Mouse (Mus musculus): ENCODE measurements around the gene Dner.

Gene Dner

DNA sequence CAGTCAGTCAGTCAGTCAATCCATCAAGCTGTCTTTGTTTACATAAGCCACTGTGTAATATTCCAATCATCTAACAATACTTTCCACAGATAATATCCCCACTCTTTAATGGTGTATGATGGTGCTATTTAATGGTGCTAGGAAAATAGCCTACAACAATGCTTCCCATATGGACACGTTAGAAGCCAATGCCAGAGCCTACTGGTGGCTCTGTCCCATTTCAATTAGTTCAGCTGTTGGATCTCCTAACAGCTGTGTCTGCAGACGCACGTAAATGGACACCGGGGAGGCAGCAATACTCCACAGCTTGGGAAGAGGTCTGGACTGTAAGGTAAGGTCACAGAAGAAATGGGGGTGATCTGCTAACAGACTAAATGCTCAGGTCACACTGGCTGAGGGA, 171.6 kb downstream of the Dner start:
- no peak for DNase-seq (ENCODE audit: low read depth)

DNA sequence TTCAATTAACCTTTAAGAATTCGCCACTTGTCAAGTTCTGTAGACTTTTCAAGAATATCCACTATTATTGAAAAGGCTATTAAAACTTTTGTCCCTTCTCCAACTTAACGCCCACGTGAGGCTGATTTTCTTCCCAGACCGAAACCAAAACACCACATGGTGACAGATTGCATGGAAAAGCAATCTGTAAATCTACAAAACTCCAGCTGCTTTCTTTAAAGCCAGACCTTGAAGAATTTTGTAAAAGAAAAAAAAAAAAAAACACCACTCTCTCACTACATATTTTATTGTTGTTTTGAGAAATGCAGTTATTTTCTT, 173.1 kb downstream of the Dner start:
- DNase-seq (ENCODE audit: low read depth) = peak; percentile 20

DNA sequence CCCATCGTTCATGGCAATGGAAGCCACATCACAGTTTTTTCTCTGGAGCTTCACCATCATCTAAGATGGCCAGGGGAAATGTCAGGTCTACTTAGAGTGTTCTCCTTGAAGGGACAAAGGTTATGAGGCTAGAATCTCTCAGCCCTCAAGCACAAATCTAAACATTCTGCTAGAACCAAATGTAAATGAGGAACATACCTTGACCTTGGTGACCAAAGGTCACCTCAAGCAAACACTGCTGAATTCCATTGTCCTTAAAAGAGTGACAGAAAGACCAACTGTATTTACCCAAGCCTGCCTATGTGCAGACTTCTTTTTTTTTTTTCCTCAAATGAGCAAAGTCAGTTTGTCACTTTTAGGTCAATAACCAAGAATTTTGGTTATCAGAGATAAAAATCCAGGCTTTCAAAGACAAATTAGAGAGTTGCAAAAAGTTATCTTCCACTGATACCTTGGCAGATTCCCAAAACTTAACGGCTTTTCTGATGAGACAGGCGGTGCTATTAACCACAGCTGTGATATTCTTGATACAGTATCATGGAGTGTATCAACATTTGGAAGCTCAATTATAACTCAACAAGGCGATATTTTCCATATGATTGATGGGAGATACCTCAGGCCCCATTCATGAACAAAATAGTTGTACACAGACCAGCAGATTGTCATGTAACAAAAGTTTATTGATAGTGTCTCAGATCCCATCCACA, 173.6 kb downstream of the Dner start:
- DNase-seq (ENCODE audit: low read depth) = no peak

DNA sequence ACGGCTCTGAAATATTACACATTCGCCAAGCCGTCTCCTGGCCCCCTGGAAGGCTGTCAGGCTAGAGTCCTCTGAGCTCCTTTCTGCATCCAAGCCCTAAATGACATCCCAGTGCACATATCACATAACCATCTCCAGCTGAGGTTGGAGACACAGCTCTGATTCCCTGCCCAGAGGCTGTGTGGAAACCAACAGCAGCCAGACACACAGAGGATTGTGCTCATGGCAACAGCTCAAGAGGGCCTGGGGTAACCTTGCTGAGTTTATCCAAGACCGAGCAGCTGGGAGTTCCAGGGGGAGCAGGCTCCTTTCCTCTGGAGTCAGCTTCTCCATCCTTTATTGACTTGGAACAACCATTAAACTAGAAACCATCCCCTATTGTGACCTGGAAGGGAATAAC, 177.7 kb downstream of the Dner start:
- DNase-seq (ENCODE audit: low read depth) = no peak

DNA sequence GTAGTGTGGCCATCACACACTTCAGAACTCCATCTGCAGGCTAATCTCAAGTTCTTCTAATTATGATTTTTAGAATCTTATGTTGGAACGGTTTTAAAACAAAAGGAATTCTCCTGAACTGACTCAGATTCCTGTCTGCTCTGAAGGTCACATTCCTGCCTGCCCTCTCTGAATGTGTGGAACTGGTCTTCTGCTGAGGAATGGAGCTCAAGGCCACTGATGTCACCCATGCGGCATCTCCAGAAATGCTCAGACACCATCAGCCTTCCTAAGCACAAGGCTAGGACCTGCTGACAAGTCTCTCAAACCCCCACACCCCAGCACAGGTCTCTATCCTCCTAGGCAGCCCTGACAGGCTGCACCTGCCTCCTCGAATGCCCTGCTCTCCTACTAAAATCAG, 182.8 kb downstream of the Dner start:
- DNase-seq (ENCODE audit: low read depth) = no peak

DNA sequence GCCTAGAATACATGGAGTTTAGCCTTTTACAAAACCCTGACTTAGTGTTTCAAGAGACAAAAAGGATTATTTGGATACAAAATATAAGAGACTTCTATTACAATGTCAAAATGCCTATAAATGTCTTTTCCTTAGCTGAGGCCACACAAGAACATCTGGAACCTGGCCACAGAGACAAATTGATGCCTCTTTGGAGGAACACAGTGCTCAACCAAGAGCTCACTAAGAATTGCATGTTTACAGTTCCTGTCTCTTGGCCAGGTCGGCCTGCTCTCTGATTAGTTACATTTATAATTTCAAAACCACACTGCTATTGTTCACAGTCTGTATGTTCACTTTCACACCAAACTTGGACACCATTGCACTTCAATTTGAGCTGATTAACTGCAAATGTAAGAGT, 187.5 kb downstream of the Dner start:
- no peak for DNase-seq (ENCODE audit: low read depth)

DNA sequence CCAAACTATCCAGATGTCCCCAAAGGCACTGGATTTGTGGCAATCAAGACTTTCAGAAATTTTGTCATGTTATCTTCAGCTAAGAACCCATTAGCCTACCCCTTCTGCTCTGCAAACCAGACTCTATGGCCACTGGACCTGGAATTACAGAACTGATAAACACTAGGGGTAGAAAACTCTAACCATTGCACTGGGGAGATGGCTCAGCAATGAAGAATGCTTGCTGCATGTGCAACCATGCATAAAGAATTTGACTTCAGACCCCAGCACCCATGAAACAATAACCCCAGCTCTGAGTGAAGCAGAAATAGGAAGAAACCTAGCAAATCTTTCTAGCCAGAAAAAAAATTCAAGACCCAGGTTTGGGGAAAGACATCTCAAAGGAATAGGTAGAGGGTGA, 188.5 kb downstream of the Dner start:
- no peak for DNase-seq (ENCODE audit: low read depth)

DNA sequence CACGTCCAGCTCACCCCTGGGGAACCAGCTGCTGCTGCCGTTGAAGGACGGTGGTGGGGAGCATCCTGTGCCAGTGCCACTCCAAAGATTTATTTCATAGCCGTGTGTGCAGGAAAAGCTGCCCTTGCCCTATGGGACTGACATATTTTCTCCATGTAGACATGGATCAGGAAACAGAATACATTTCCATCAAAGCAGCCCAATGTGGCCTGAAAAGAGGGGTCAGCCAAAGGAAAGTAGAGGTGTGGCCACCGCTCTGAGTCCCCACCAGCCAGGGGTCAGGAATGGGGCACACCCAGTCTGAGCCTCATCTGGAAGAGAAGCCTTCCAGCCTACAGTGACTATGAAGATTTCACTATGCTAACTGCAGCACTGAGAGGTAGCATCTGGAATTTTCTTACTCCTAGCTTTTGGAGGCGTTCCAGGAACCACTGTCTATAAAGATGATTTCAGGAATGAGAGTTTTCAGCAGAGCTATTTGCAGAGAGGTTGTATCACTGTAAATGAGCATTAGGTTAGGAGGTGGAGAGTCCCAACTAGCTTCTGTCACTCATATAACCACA, 189.0 kb downstream of the Dner start:
- DNase-seq (ENCODE audit: low read depth) = no peak

DNA sequence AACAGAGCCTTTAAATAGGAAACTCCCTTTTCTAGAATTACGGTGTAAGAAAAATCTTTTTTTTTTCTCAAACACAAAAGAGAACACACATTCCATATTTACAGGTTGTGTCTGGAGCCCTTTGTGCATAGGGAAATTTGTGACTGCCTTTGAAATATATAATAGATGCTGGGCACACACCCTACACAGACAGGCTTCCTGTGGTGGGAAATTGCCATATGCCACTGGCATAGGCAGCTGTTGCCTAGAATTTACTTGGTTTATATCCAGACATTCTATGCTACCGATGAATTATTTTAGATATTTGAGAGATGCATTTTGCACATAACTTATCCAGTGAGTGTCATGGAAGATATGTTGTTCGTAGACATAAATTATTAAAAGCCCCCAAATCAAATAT, 195.3 kb downstream of the Dner start:
- DNase-seq (ENCODE audit: low read depth) = no peak

DNA sequence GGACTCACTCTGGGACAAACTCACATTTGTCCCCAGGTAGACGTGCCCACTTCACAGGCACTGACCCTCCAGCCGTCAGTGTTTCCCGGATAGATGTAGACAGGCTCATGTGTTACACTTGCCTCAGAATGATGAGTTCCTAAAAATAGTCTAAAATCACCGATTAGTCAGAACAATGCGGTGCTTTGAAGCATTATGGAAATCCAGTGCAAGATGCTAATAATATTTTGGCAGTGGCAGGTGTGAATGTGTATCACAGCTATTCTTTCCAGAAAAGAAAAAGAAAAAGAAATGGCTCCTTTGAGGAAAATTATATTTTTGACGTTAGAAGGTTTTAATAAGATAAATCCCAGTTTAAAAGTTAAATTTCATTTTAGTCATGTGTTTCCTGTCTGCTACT, 204.3 kb downstream of the Dner start:
- no peak for DNase-seq (ENCODE audit: low read depth)

DNA sequence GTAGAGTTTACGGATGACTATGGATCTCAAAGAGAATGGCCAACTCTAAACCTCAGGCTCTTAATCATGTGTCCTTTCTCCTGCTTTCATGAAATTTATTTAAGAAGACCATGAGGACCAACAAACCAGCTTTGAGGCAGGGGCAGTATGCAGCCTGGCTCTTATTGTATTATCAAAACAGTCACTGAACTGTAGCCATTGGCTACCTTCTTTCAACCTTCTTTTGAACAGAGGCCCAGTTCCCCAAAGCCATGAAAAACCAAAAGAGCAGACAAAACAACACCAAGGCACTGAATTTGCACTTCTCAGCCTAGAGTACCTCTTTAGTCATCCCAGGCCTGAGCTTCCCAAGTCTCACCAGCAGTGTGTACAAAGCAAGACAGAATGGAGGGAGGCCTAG, 207.5 kb downstream of the Dner start:
- no peak for DNase-seq (ENCODE audit: low read depth)

DNA sequence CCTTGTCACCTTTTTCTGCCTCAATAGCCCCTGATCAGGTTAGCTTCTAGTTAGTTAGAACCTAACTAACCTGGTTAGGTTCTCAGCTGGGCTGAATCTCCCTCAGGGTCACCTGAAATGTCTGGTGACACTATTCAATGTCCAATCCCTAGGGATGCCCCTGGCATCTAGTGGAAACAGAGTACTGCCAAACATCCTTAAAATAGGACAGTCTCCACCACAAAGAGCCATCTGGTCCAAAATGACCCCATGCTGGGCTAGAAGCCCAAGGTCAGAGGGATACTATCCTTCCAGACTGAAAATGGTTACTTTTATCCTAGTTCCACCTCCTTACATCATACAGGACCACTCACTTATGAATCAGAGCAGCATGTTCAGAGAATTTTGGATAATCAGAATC, 211.0 kb downstream of the Dner start:
- no peak for DNase-seq (ENCODE audit: low read depth)

DNA sequence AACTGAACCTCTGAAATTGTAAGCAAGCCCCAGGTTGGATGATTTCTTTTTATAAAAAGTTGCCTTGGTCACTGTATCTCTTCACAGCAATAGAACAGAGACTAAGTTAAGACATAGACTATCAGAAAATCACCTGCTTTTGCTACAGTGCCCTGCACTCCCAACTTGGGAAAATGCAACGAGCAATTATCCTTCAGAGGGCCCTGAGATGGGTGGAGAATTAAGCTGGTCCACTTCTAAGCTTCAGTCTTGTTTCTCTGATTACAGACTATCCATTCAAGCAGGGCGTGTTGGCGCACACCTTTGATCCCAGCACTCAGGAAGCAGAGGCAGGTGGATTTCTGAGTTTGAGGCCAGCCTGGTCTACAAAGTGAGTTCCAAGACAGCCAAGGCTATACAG, 211.4 kb downstream of the Dner start:
- DNase-seq (ENCODE audit: low read depth) = no peak

DNA sequence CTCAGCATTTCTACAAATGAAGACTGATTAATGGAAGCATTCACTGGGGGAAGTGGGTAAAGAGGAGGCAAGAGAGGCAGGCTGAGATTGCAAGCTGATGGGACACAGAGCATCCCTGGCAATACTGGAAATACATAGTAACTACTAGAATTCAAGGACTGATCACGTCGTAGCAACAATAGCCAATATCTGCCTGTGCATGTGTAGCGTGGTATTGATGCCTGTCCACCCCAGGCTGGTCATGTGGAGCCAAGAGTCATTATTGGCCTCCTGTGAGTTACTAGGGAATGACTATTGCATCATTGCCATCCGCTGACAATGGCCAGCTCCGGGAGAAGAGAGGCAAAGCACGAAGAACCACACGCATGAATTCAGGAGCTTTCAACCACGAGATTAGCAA, 216.0 kb downstream of the Dner start:
- no peak for DNase-seq (ENCODE audit: low read depth)

DNA sequence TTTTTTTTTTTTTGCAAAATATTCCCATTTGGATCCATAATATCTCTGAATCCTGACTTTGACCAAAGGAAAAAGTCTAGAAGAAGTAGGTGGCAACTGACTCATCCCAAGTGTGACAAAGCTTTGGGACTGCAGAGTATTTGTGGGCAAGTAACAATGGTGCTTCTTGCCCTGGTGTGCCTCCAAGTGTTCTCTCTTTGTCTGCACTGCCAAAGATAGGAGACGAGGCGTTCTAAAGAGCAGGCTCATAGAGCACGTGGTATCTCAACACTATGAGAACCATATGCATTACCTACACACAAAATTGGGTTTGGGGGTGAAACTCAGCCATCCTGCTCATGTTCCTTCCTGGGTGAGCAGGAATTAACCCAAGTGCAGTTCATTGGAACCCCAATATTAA, 221.7 kb downstream of the Dner start:
- no peak for DNase-seq (ENCODE audit: low read depth)

DNA sequence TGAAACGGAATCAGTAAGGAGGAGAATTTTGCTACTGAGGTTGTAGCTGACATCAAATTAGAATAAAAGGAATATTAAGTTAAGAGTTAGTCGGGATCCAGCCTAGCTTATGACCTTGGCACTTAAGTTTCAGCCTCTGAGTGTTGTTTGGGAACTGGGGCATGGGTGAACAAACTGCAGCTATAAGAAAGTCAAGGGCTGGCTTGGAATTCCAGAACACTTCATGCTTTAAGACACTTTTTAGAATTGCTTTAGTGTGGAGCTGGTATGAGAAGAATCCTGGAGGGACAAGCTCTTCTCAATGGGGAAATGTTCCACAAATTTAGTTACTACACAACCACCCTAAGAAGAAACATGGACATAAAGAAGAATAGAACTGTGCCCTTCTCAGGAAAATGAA, 223.8 kb downstream of the Dner start:
- DNase-seq (ENCODE audit: low read depth) = no peak

DNA sequence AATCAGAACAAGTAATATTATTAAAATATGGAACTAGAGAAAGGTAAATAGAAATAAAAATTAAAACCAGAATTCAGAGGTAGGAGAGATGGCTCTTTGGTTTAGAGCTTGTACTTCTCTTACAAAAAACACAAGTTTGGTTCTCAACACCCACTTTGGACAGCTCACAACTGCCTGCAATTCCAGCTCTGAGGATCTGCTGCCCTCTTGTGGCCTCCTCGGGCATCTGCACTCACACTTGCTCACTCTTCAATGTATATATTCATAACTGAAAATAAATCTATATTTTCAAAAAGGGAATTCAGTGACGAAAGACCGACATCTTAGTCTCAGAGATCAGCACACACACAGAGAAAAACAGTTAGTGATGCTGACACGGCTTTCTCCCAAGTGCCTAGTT, 225.7 kb downstream of the Dner start:
- DNase-seq (ENCODE audit: low read depth) = no peak

DNA sequence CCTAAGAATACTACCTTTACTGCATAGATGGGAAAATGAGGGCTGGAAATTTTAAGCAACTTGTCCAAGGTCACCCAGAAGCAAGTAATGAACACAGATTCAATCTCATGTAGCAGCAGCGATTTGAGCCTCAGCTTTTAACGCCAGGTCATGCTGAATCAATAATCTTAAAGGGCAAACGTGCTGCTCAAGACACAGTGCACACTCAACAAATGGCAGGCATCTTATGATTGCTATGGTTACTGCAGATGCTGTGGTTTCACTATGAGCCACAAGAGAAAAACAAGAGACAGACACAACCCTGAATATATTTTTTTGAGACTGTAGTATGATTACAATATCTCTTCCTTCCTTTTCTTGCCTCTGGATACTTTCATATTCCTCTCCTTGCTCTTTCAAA, 228.4 kb downstream of the Dner start:
- DNase-seq (ENCODE audit: low read depth) = no peak

DNA sequence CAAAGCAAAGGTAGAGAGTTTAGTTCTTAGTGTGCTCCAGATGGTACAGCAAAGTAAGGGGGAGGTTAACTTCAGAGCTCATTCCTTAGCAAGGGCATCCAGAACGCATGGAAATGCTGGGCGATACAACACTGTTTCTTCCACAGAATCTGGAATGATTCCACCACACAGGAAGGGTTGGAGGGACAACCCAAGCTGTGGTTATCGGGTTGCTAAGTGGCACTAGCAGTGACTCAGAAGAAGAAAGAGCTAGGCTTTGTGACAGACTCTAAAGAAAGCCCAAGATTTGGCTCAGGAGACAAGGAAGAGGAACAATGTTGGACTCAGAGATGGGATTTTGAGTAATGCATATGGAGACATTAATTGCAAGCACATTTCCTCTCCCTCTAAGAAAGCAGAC, 231.3 kb downstream of the Dner start:
- no peak for DNase-seq (ENCODE audit: low read depth)

DNA sequence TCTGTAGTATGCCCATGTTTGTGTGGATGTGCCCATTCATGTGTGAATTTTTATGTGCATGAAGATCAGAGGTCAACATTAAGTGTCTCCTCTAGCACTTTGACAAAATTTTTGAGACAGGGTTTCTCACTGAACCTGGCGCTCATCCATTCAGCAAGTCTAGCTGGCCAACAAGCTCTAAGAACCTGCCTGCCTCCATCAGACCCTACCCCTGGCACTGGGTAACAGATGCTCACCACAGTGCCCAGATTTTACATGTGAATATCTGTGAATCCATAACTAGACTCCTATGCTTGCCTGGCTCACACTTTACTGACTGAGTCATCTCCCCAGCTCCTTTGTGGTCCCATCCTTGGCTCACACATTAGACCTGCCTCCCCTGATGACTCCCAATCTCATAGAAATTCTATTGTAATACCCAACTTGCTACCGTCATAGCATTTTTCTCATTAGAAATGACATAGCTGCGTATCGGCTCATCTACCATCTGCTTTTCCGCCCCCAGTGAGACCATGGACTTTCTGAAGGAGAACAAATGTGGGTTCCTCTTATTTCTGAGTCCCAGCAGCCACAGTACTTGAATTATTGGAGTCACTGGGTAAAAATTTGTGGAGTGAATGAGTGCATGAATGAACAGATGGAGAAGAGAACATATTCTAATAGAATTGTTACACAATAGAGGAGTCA, 231.9 kb downstream of the Dner start:
- no peak for DNase-seq (ENCODE audit: low read depth)

DNA sequence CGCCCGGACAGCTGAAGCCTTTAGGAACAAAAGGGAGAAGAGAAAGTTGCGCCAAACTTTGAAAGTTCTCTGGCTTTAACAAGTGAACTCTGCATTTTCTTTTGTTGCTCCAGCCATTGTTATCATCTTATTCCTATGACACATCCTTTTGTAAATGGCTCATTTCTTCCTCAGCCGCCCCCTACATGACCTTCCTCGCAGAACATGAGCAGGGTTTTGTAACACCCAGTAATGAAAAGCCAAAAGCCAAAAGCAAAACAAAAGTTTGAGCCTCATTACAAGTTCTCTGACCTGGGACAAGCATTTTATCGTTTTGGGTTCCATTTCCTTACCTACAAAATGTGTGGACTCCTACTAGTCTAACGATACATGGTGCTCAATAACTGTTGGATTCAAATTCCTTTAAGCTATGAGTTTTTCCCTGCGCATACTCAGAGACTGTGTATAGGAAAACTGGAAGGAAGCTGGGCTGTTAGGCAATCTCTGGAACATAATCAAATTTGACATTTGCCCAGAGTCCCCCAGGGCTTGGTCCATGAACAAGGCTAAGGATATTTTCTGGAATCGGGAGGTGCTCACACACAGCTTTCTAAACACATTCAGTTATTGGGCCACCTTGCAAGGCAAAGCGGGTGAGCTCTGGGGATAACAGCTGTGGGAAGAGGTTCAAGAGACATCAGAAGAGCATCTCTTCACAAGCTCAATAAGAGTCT, 246.3 kb downstream of the Dner start:
- DNase-seq (ENCODE audit: low read depth) = peak; percentile 26

DNA sequence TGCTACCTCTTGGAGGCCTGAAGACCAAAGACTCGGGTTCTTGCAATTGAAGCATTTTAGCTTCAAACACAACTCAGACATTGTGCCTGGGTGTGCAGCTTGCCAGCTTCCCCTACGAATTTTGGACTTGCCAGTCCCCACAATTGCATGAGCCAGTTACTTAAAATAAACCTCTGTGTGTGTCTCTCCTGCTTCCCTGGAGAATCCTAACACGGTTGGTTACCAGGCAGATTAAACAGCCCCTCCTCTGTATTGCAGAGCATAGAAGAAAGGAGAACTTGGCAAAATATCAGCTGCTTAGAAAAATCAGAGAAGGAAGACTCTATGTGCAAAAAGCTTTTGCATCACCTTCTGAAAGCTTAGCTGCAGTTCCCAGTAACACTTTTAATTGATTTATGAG, 252.4 kb downstream of the Dner start:
- no peak for DNase-seq (ENCODE audit: low read depth)

DNA sequence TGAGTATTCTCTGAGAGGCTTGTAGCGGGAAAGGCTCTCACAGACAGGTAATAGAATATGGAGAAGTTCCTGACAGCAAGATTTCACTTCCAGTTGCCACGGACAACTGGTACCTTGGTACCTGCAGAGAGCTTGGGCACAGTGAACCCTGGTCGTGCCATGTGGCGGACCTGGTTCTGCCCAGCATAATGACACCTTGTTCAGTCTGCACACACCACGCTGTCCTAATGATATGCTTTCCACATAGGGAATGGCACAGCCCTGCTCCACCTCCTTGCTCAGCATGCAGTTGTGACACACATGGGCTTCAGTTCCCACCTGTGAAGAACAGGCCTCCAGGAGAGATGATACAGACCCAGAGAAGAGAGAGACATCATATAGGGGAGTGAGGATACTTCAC, 253.0 kb downstream of the Dner start:
- DNase-seq (ENCODE audit: low read depth) = no peak
